Mouse (Mus musculus) heart, postnatal 25 days (tissue): ENCODE results near the gene Map7. TPM values are rescaled to one million over a fixed set of nuclear protein-coding genes. Genes with fewer than 3 reads are reported as not detected.

Source experiments
- DNase-seq: peaks from one replicate; pipeline ENCODE4 v3.0.0; 2022; ENCODE audit warnings: low spot score
- intact Hi-C: fragments of 180-260 bp; cut with DNase I; formaldehyde crosslinking; loops from one replicate; pipeline ENCODE4 v1.15.1; 2025
- total RNA-seq, 2 experiments: library from RNA; stranded (reverse); gene quantifications; 2 replicates each; pipeline ENCODE4 v1.2.3; 2021

The Map7 gene
- total RNA-seq, 2 experiments from 2014 or later = 17.4 TPM

GRCm38 (mm10) chr10:20214418-20214817, 66.1 kb downstream of the Map7 start:
- intact Hi-C loops = no loop called here
- no peak for DNase-seq

DNA sequence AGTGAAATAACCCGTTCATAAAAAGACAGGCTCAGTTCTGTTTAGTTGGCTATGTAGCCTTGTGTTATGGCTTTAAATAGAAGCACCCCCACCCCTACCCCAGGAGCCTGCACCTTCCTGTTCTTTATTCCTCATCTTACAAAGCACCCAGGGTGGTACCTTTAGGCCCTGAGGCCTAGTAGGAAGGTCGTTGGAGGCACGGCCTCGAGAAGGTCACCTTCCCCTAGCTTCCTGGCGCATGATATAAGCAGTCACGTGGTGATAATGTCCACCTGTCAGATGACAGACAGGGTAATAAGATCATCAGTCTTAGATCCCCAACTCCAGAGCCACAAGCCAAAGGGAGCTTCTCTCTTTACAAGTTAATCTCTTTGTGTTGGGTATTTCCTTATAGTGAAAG, 68.7 kb downstream of the Map7 start:
- intact Hi-C loops = no loop called here
- no peak for DNase-seq

- intact Hi-C loops = no loop called here
- DNase-seq = no peak
These were observed 70.6 kb downstream of the Map7 start for GRCm38 (mm10) chr10:20218866-20219265.

GRCm38 (mm10) chr10:20219538-20219937, 71.3 kb downstream of the Map7 start:
- DNase-seq = no peak
- intact Hi-C loops = no loop called here

DNA sequence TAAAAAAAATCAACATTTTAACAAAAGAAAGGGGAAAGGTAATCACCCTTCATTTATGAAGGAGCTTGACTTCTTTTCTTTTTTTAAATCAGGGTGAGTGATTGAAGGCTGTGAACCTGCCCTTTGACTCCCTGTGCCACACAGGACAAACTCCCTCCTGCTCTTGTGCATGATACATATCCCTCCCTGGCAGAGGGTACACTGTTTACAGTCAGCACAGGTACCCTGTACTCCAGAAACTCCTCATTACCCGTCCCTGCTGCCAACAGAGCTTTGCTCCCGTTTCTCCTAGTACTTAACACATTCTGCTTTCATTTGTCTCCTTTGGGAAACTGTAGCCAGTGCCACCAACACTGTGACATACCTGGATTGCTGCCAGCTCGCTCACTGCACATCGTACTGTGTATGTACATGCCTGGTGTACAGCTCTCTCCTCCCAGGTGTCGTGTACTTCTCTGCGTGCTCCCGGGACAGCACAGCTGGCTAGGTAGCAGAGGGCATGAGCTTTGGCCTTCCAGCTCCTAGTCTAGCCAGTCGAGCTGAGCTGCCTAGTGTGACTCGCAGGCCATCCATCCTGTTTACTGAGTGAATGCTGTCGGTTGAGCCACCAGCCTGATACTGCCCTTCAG, 72.3 kb downstream of the Map7 start:
- DNase-seq = no peak
- intact Hi-C loops = no loop called here

DNA sequence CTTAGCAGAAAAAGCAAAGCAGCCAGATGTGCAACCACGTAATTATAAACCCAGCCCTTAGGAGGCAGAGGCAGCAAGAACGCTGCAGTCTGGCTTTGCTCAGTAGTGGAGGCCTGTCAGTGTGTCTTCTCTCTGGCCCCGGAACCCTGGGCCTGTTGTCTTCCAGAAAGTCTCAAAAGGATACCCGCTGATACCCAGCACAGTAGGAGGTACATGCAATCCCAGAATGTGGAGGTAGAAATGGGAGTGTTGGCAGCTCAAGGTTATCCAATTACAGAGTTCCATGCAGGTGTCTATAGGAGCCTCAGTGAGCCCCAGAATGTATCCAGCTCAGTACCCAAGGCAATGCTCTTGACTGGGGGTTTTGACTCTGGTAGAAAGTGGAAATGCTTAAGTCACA, 73.7 kb downstream of the Map7 start:
- no peak for DNase-seq
- intact Hi-C loops = no loop called here

- intact Hi-C loops = no loop called here
- no peak for DNase-seq
These were observed 78.5 kb downstream of the Map7 start for GRCm38 (mm10) chr10:20226728-20227127.

- no peak for DNase-seq
- intact Hi-C loops = no loop called here
These were observed 81.8 kb downstream of the Map7 start for GRCm38 (mm10) chr10:20230026-20230425.

DNA sequence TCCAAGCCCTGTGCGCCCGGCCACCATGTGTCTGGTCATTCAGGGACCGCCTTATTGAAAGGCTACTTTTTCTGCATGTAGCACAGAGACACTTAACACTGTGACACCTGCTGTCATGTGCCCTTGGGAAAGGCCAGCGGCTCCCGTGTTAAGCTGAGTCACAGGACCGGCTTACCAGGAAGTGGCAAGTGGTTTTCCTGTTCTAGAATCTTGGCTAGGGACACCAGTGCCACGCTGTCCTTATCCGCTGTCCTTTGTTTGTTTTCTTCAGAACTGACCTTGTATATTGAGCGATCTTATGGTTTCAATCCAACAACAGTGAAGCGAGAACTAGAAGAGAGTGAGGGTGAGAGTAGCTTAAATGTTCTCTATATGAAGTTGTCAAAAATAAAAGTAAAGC, 85.2 kb downstream of the Map7 start:
- DNase-seq = no peak
- intact Hi-C loops = no loop called here

GRCm38 (mm10) chr10:20234466-20234865, 86.2 kb downstream of the Map7 start:
- no peak for DNase-seq
- intact Hi-C loops = no loop called here

DNA sequence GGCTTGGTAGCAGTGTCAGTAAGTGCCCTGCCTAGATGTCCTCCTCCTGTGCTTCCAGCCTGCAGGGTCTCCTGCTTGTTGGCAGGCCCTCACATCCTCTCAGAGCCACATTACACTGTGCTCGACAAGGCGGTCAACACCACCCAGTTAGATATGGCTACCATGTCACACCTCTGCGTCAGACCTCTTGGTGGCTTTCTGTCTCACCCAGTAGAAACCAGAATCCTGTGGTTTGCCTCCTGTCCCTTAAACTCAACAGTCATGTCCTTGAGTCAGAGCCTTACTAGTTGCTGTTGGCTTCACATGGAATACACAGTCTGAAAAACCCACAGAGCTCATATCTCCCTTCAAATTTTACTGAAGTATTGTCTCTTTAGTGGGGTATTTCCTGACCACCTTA, 87.4 kb downstream of the Map7 start:
- no peak for DNase-seq
- intact Hi-C loops = no loop called here

DNA sequence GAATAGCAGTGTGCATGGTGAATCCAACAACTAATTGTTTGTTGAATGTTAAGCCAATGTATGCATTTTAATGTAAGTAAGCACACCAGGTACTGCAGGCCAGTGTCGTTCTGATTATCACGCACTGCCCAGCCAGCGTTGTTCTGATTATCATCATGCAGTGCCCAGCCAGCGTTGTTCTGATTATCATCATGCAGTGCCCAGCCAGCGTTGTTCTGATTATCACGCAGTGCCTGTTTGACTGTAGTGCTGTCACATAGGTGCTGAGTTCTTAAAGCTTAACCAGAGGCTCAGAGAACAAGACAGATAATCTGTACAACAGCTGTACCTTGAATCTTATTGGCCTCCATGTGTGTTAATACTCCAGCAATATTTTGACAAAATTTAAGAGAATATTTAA, 88.0 kb downstream of the Map7 start:
- intact Hi-C loops = no loop called here
- no peak for DNase-seq

DNA sequence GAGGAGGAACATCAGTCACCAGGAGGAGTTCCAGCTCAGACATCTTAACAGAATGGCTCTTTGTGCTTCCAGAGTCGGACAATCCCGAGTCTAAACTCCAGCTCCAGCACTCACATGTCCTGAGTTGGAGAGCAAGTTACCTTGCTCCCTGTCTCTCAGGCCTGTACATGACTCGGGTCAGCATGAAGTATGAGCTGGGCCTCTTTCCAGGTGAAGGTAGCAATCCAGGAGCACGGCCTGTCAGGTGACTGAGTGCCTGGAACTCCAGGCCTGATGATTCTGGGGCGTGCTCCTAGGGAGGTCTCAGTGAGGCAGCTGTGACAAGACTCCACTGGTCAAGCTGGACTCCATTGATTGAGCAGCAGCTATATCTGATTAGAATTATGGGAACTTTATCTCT, 90.0 kb downstream of the Map7 start:
- intact Hi-C loops = no loop called here
- no peak for DNase-seq

- intact Hi-C loops = no loop called here
- DNase-seq = no peak
These were observed 92.6 kb downstream of the Map7 start for GRCm38 (mm10) chr10:20240858-20241257.

GRCm38 (mm10) chr10:20243321-20243720, 95.0 kb downstream of the Map7 start:
- DNase-seq = no peak

DNA sequence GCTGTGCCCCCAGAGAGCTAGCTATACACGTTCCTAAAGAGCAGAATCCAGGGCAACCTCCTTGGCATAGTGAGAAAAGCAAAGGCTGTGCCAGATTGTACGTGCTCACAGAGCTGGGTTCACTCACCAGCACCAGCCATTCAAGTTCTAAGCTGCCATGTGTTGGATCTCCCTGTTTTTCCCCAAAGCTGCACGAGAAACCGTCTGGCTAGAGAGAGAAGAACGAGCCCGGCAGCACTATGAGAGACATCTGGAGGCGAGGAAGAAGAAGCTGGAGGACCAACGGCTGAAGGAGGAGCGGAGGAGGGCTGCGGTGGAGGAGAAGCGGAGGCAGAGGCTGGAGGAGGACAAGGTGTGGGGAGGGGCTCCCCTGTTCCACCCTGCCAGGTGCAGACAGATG, 96.8 kb downstream of the Map7 start:
- no peak for DNase-seq
- intact Hi-C loops = no loop called here

More at GRCm38 (mm10) chr10:20243321-20243720, 95.0 kb downstream of the Map7 start:
- intact Hi-C loops = no loop called here

- DNase-seq = no peak
- intact Hi-C loops = no loop called here
These were observed 100.8 kb downstream of the Map7 start for GRCm38 (mm10) chr10:20249091-20249490.

GRCm38 (mm10) chr10:20255579-20255978, 107.3 kb downstream of the Map7 start:
- intact Hi-C loops = no loop called here
- DNase-seq = no peak

DNA sequence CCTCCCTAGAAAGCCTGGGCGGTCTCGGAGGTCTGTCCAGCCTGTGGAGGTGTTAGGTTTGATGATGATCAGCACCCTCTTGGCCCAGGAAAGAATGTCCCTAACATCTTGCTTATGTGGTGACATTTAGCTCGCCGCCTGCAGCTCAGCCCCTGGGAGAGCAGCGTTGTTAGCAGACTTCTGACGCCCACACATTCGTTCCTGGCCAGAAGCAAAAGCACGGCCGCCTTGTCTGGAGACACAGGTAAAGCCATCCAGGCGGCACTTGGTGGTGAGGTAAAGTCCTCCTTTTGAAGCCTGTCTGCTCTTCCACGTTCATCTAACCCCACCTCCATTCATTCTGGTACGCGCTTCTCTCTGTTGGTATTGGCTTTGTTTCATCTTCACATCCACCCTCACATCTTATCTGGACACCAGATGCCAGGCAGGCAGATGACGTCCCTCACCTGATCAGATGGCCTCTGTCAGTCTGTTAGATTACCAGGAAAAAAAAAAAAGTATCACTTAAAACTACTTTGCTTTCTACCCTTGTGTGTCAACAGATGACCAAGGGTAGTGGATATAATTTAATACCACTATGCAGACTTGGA, 108.9 kb downstream of the Map7 start:
- intact Hi-C loops = no loop called here
- DNase-seq = no peak

DNA sequence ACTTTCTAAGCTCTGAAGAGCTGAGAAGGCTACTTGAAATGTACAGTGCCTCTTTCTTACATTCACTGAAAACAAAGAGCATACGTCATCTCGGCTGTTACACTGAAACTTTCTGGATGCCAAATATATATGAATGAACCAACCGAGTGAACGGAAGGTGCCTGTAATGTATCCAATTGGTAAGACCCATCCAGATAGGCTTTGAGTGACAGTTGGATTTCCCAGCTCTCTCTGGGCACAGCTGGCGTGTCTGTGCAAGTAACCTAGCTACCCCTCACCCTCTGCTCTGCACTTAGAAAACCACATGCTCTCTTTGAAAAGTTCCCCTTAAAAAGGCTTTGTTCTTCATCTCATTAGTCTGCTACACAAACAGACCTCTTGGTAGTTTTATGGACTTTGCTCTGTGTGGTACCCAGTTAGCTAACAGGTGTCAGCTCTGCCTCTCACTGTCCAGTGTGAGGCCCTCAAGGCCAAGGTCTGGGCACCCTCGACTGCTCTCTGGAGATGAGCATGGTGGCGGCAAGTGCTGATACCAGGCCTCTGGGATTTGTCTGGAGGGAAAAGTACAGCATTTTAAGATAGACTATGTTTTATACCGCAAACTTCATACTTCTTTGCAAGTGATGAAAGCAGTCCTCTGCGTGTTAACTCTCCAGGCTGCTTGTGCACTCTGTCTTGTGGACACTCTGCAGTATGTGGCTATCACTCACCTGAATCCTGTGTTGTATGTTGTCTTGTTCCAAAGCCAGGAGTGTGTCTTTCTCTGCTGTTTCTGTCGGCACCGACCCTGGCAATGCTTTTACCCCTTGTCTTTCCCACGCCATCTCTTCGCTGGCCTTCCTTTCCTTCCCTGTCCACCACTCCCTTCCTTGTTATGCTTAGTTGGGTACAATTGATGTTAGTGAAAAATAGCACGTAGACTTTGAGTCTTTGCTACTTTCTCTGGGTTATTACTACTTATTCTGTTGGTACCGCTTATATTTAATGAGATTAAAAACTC, 109.8 kb downstream of the Map7 start:
- DNase-seq = no peak
- intact Hi-C loops = no loop called here

DNA sequence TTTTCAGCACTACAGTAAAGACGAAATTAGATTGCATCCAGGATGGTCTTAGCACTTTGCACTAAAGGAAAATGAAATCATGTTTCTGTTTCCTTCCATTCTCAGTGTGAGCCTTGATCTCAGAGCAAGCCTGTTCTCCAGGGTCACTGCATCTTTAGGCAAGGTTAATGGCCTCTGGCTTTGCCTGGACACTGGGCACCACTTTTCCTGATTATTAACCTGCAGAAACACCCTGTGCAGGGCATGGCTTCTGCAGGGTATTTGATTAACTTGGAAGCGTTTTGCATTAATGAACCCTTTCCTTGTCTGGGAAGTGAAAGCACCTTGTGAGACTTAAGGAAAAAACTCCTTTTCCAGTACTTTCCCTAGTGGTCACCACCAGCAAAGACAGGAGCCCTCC, 111.2 kb downstream of the Map7 start:
- intact Hi-C loops = no loop called here
- DNase-seq = no peak
